Mouse (Mus musculus) CD4-positive, CD25-positive, alpha-beta regulatory T cell, adult 4 months (primary cell): ENCODE measurements around the gene Abcc10. TPM values are rescaled to one million over a fixed set of nuclear protein-coding genes. Genes with fewer than 3 reads are reported as not detected.

Source experiments
- ATAC-seq: one replicate; pipeline ENCODE4 v1.8.0; 2017
- polyA plus RNA-seq, 2 experiments: library from polyadenylated mRNA; unstranded; fragments of 100-300 nt; shearing (Covaris generic); gene quantifications; one replicate each; pipeline ENCODE4 v1.2.1; 2017

Abcc10 gene
- polyA plus RNA-seq, 2 experiments from 2014 or later = 3.0 to 4.3 TPM

DNA sequence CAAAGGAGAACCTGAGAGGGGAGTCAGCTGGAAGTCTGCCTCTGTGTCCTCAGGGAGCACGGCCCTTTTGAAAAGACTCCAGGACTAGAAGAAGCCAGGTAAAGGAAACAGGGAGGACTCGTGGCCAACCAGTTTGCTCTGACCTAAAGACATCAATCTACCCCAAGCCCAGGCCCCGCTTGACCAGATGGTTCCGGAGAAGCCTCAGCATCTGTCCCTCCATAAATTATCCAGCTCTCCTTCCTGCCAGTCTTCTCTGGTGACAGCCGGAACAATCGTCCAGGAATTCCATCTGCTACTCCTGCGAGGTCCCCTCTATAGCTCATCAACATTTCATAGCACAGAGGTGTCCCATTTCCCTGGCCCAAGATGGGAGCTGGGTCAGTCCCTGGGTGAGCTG, 43.5 kb downstream of the Abcc10 start:
- no peak for ATAC-seq

DNA sequence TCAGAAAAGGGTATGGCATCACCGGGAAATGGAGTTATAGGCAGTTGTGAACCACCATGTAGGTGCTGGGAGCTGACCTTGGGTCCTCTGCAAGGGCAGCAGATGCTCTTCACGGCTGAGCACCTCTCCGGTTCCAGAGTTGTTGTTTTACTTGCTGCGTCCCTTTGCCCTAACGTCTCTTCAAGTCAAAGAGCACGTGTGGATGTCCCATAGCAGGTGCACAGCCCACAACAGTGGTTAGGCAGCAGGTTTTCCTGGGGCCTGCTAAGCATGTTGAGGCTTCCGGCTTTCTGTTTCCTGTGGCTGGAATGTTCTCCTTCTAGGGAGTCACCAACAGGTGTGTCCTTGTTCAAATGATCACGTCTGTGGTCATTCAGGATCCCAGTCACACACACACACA, 44.2 kb downstream of the Abcc10 start:
- no peak for ATAC-seq

DNA sequence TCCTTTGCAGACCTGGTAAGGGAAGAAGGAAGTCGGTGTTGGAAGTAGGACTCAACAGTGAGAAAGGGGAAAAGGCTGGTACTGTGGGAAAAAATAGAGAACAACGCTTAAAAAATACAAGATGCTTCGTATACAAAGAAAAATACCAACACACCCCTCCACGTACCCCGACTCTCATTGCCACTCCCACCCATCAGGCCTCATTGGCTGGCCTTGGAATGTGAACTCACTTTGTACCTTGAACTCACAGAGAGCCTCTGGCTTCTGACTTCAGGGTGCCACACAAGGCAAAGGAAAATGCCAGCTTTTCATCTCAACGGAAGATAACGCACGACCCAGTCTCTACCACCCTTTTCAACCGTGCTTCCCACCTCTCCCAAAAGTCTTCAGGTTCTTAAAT, 45.0 kb downstream of the Abcc10 start:
- ATAC-seq = peak; percentile 37

GRCm38 (mm10) chr17:46282483-46283123, 45.5 kb downstream of the Abcc10 start, which contains the start of gene Tjap1:
Gene Tjap1, minus strand, starts transcription at chr17:46283026.
- peak; percentile 94 for ATAC-seq

- ATAC-seq = no peak
These were observed 50.0 kb downstream of the Abcc10 start for GRCm38 (mm10) chr17:46278011-46278765.

DNA sequence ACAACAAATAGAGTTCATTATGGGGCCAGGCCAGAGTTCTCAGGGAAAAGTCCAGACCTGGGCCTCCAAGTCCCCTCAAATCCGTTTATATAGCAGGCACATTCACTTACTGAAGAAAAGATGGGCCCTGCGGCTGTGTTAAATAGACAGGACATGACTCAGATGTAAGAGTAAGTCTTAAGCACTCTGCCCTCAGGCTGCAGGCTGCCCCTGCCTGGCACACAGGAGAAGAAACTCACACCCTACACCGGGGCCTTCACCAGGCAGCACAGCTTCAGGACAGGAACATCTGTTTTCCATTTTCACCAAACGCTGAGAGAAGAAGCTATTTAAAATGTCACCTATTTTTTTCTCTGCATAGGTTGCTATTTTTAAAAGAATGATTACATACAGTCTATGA, 50.6 kb downstream of the Abcc10 start:
- no peak for ATAC-seq

DNA sequence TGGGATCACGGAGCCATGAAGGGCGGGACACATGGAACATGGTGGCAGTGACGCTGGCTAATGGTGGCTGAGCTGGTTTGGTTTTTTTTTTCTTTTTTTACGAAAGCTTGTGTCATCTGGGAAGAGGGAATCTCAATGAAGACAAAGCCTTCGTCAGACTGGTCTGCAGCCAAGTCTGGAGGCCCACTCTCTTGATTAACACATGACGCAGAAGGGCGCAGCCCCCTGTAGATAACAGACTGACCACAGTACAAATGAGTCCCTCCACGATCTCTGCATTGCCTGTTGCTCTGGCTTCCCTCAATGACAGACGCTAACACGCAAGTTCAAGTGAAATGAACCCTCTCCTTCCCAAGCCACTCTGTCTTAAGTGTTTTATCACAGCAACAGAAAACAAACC, 52.6 kb downstream of the Abcc10 start:
- ATAC-seq = no peak

DNA sequence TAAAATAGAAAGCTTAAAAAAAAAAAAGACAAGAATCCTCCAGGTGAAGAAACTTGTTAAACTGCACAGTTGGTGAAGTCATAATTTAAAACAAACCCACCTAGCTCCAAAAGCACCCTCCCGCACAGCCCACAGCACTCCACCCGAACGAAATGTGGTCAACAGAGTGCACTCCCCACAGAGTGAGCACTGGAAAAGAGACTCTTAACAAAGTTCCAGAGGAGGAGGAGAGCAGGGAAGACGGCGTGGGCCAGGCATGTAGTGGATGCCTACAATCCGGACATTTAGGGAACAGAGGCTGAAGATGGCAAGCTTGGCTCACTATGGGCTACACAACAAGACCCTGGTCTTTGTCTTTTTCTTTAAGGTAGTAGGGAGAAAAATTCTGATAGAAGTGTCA, 53.1 kb downstream of the Abcc10 start:
- ATAC-seq = no peak

- ATAC-seq = no peak
These were observed 53.7 kb downstream of the Abcc10 start for GRCm38 (mm10) chr17:46274465-46274864.

DNA sequence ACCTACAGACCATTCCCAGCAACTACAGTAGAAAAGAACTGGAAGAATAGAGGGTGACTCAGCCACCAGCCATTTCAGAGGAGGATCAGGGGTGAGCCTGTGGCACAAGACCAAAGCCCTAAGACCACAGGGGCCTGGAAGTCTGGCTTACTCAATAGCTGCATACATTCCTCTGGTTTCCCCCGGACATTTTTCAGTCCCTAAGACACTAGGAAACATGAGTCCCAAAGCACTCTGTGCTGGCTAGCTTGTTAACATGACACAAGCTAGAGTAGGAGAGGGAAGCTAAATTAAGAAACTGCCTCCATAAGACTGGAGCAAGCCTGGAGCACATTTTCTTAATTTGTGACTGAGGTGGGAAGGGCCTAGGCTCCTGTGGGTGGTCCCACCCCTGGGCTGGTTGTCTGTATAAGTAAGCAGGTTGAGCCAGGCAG, 54.3 kb downstream of the Abcc10 start:
- no peak for ATAC-seq

DNA sequence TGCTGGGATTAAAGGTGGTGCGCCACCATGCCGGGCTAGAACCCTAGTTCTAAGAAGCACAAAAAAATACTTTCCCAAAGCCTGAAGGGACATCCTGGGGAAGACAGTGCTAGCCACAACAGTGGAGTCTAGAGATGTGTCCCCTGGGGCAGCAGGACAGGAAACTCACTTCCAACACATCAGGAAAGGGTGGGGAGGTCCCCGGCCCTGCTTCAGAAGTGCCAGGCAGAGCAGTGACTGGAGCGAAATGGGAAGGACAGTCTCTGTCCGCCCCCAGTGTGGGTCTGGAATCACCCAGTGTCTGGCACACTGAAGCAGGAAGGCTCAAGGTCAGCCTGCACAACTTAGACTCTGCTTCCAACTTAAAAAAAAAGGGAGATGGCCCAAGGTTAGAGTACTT, 55.5 kb downstream of the Abcc10 start:
- no peak for ATAC-seq

- no peak for ATAC-seq
These were observed 56.1 kb downstream of the Abcc10 start for GRCm38 (mm10) chr17:46272058-46272457.

- ATAC-seq = no peak
These were observed 58.2 kb downstream of the Abcc10 start for GRCm38 (mm10) chr17:46269771-46270534.

- no peak for ATAC-seq
These were observed 60.0 kb downstream of the Abcc10 start for GRCm38 (mm10) chr17:46268026-46268720.

DNA sequence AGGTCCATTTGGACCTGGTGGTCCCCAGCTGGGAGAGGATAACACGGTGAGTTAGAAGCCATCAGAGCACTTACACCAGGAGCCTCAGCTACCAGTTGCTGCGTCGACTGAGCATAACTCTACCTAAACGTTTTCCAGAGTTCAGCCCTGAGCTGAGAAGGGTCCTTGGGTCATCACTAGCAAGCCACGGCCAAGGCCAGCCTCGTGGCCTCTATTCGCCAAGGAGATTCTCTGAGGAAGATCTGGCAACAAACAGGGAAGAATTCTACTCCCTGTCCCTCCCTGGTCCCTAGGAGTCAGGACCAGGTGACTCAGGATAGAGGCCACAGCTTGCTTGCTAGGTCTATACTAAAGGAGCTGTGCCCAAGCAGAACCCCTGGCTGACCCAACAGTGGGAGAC, 60.6 kb downstream of the Abcc10 start:
- no peak for ATAC-seq

- ATAC-seq = no peak
These were observed 61.2 kb downstream of the Abcc10 start for GRCm38 (mm10) chr17:46266986-46267385.

GRCm38 (mm10) chr17:46265918-46266618, 62.1 kb downstream of the Abcc10 start:
- ATAC-seq = peak; percentile 62

DNA sequence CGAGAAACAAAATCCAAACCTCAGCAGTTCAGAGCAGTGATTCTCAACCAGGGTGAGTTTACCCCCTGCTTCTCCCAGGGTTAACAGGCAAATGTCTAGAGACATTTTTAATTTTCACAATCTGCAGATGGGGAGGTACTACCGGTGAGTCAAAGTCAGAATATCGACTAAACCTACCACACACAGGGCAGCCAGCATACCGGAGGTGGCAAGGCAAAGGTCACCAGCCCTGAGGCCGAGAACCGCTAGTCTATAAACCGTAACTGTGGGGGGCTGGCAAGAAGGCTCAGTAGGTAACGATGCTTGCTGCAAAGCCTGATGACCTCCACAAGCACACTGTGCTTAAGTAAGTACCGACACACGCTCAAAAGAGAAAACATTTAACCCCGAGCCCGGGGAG, 62.6 kb downstream of the Abcc10 start:
- no peak for ATAC-seq

GRCm38 (mm10) chr17:46262201-46262694, 65.9 kb downstream of the Abcc10 start:
- no peak for ATAC-seq

DNA sequence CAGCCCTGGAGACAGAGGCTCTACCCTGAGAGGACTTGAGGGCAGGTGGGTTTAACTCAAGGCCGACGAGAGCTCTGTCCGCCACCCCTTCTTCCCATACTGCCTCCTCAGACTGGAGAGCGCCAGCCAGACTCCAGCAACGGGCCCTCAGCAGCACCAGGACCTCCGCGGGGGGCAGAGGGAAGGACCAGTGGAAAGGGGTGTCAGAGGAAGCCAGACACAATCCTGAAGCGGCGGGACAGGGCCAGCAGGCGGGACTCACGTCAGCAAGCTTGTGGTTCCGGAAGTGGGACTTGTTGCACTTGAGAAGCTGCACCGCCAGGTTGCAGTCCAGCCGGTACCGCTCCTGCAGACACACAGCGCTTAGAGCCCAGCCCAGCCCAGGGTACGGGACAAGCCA, 68.5 kb downstream of the Abcc10 start:
- no peak for ATAC-seq

DNA sequence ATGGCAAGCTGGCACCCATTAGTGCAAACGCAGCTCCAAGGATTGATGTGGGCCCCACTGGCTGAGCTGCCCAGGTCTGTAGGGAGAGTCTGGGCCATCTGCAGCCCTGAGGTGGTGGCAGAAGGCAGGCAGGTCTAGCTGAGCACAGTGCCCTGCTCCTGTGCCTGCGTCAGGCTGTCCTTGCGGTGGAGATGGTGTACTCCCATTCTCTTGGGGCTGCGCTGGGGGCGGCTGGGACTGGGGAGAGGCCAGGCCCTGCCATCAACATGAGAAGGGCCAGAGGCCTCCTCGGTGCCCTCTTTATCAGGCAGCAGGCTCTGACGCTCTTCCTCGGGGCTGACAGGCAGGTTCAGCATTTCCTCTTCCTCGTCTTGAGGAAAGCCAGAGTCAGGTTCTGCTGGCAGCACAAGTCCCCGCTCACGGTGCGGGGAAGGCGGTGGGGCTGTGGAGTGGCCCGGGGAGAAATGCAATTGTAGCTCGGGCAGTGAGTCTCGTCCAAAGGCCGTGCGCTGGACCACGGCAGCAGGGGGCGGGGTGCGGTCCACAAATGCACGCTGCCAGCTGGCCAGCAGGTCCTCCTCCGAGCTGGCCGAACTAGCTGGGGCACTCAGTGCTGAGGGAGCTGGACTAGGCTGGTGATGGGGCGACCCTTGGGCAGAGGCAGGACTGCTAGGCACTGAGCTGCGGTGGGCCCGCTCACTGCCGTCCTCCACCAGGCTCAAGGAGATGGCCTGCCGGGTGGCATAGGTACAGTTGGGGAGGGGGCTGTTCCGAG, 69.7 kb downstream of the Abcc10 start:
- no peak for ATAC-seq
